ENCODE assay signal across 15 mouse cellular contexts in the genomic region with DNA sequence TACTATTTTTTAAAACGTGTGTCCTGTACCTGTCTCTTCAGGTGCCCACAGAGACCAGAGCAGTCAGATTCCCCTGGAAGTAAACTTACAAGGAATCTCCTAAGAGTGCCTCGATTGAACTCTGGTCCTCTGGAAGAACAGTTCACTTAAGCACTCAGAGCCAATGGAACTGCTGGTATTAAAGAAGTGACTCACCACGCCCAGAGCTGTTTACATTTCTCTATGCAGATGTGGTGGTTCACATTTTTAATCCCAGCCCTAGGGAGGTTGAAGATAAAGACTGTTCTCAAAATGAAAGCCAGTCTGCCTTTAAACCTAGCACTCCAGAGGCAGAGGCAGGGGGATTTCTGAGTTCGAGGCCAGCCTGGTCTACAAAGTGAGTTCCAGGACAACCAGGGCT. TPM values are rescaled to one million over a fixed set of nuclear protein-coding genes. Genes with fewer than 3 reads are reported as not detected.
"Had no signal": no experiment of that assay in that cellular context is flagged by ENCODE, and none has a peak within 500 bp of the region (broad histone marks: within the 10 kb centered on the region; RNA-seq: fewer than 3 reads in every experiment).

No protein-coding gene starts in this region.

- ATAC-seq: lung, postnatal 0 days had no signal

- H3K27ac ChIP-seq: kidney, postnatal 0 days; limb, embryonic 10.5 days; midbrain, embryonic 10.5 days; neural tube, embryonic 15.5 days; stomach, postnatal 0 days had no signal

- DNase-seq: kidney, adult 11 months; kidney, adult 9 months; kidney, postnatal 36 days; lung, adult 2 months; lung, postnatal 36 days; midbrain, embryonic 14.5 days; thymus, adult 2 months; thymus, postnatal 25 days had no signal

- H3K27me3 ChIP-seq: neural tube, embryonic 15.5 days had no signal

- H3K9me3 ChIP-seq: limb, embryonic 10.5 days; midbrain, embryonic 10.5 days; neural tube, embryonic 15.5 days had no signal

- H3K9ac ChIP-seq: neural tube, embryonic 15.5 days had no signal

- H3K4me2 ChIP-seq: neural tube, embryonic 15.5 days had no signal

- H3K4me3 ChIP-seq: limb, embryonic 10.5 days; midbrain, embryonic 10.5 days; myocyte; neural tube, embryonic 15.5 days had no signal

RNA-seq across cellular contexts. Expression of gene Fgr, which starts 53.7 kb away (rescaled TPM):
- polyA plus RNA-seq: myocyte had no signal
